Mouse (Mus musculus) midbrain, embryonic 16.5 days (tissue): ENCODE measurements around the gene Madcam1. TPM values are rescaled to one million over a fixed set of nuclear protein-coding genes. Genes with fewer than 3 reads are reported as not detected.
A peak's percentile ranks its signal among the peaks of the same experiment; 100 is the strongest.

Experiments used
- ATAC-seq: fragments of 200-750 bp; cut with Nextera tagmentation; 2 replicates; pipeline ENCODE4 v1.8.0; 2017; ENCODE audit warnings: moderate TSS enrichment
- H3K27ac ChIP-seq: fragments of 300-500 bp; sonication (generic); 2 replicates; pipeline ENCODE4 v1.5.1; 2014; ENCODE audit warnings: mild to moderate bottlenecking, low read length, mixed read lengths
- H3K27me3 ChIP-seq: fragments of 300-500 bp; sonication (generic); 2 replicates; pipeline ENCODE4 v1.6.1; 2014; ENCODE audit warnings: low read depth, low read length, mixed read lengths; ENCODE audit not compliant: control insufficient read depth, insufficient read depth
- H3K36me3 ChIP-seq: fragments of 300-500 bp; sonication (generic); 2 replicates; pipeline ENCODE4 v1.6.1; 2014; ENCODE audit warnings: mild to moderate bottlenecking, low read length, moderate library complexity, mixed read lengths; ENCODE audit not compliant: control insufficient read depth, insufficient read depth
- H3K4me1 ChIP-seq: fragments of 300-500 bp; sonication (generic); 2 replicates; pipeline ENCODE4 v1.6.1; 2014; ENCODE audit warnings: mild to moderate bottlenecking, low read length, mixed read lengths; ENCODE audit not compliant: control insufficient read depth, insufficient read depth
- H3K4me2 ChIP-seq: fragments of 300-500 bp; sonication (generic); 2 replicates; pipeline ENCODE4 v1.6.1; 2014; ENCODE audit warnings: mild to moderate bottlenecking, low read length, mixed read lengths
- H3K4me3 ChIP-seq: fragments of 300-500 bp; sonication (generic); 2 replicates; pipeline ENCODE4 v1.5.1; 2014; ENCODE audit warnings: low read depth, mild to moderate bottlenecking, low read length, moderate library complexity, mixed read lengths
- H3K9ac ChIP-seq: fragments of 300-500 bp; sonication (generic); 2 replicates; pipeline ENCODE4 v1.6.1; 2014; ENCODE audit warnings: low read depth, low read length, mixed read lengths
- H3K9me3 ChIP-seq: fragments of 300-500 bp; sonication (generic); replicated peaks from 2 replicates; pipeline ENCODE4 v1.6.1; 2014; ENCODE audit warnings: mild to moderate bottlenecking, low read length, mixed read lengths; ENCODE audit not compliant: control insufficient read depth, poor library complexity, severe bottlenecking
- WGBS: fragments of 180-500 bp; shearing (Covaris S2); extraction: QIAGEN DNeasy Blood & Tissue Kit; methylation state at CpG from one replicate; pipeline ENCODE4 v1.1.7; 2014; 5-methylcytosine and 5-hydroxymethylcytosine counted together
- polyA plus RNA-seq: library from polyadenylated mRNA; unstranded; fragments of >200 nt; fragmentation: Nextera tagmentation; extraction: Ambion mirVana; gene quantifications from 2 replicates; pipeline ENCODE4 v1.2.1, GENCODE M21; 2015

Madcam1 gene
- polyA plus RNA-seq, 1 experiment from 2014 or later: 0.69 TPM

GRCm38 (mm10) chr10:79660298-79660697 lies 4.1 kb upstream of the Madcam1 start:
- Histone ChIP-seq H3K36me3 (no peaks in the 10 kb centered on the region), H3K4me2 (no peak overlapping the region), H3K4me3 (no peak overlapping the region), H3K4me1 (peaks cover 7% of the 10 kb centered on the region), H3K9ac (no peak overlapping the region), H3K27ac (no peak overlapping the region), H3K9me3 (no peaks in the 10 kb centered on the region), H3K27me3 (no peaks in the 10 kb centered on the region)
- 82% methylated on average over 2 of the region's 2 CpGs for WGBS
- no peak for ATAC-seq

- H3K4me1 ChIP-seq: no peaks in the 10 kb centered on the region
- 47% methylated on average over 3 of the region's 3 CpGs for WGBS
Observed at GRCm38 (mm10) chr10:79661861-79662260, 2.5 kb upstream of the Madcam1 start.

GRCm38 (mm10) chr10:79665051-79665450 lies 692 bp downstream of the Madcam1 start:
- Histone ChIP-seq H3K4me2 (no peak overlapping the region), H3K9ac (no peak overlapping the region), H3K27me3 (no peaks in the 10 kb centered on the region), H3K27ac (no peak overlapping the region), H3K9me3 (no peaks in the 10 kb centered on the region), H3K4me1 (peaks cover 8% of the 10 kb centered on the region), H3K36me3 (no peaks in the 10 kb centered on the region), H3K4me3 (no peak overlapping the region)
- no peak for ATAC-seq
- WGBS: 81% methylated on average over 8 of the region's 8 CpGs

More at GRCm38 (mm10) chr10:79661861-79662260, 2.5 kb upstream of the Madcam1 start:
- Histone ChIP-seq H3K4me3 (no peak overlapping the region), H3K4me2 (no peak overlapping the region), H3K9me3 (no peaks in the 10 kb centered on the region), H3K9ac (no peak overlapping the region), H3K27me3 (no peaks in the 10 kb centered on the region), H3K27ac (no peak overlapping the region), H3K36me3 (no peaks in the 10 kb centered on the region)
- no peak for ATAC-seq

- peaks cover 20% of the 10 kb centered on the region for H3K4me1 ChIP-seq
- no peak overlapping the region for H3K4me2 ChIP-seq
- 71% methylated on average over 9 of the region's 9 CpGs for WGBS
- no peak for ATAC-seq
- H3K27ac ChIP-seq: no peak overlapping the region
- no peaks in the 10 kb centered on the region for H3K9me3 ChIP-seq
- no peak overlapping the region for H3K4me3 ChIP-seq
- no peaks in the 10 kb centered on the region for H3K27me3 ChIP-seq
- H3K9ac ChIP-seq: no peak overlapping the region
- H3K36me3 ChIP-seq: no peaks in the 10 kb centered on the region
Observed at GRCm38 (mm10) chr10:79666493-79666892, 2.1 kb downstream of the Madcam1 start.

GRCm38 (mm10) chr10:79668076-79668475 lies 3.7 kb downstream of the Madcam1 start:
- WGBS: 82% methylated on average over 5 of the region's 5 CpGs
- H3K4me3 ChIP-seq: peak overlapping the region; percentile 90; the same call in 1 of the 2 replicates
- H3K27me3 ChIP-seq: no peaks in the 10 kb centered on the region
- H3K27ac ChIP-seq: peak overlapping the region; percentile 99
- ATAC-seq: no peak
- peak overlapping the region; percentile 31; the same call in 1 of the 2 replicates for H3K9ac ChIP-seq
- H3K4me2 ChIP-seq: peak overlapping the region; percentile 97
- H3K9me3 ChIP-seq: no peaks in the 10 kb centered on the region
- no peaks in the 10 kb centered on the region for H3K36me3 ChIP-seq
- H3K4me1 ChIP-seq: peaks cover 20% of the 10 kb centered on the region

- no peaks in the 10 kb centered on the region for H3K9me3 ChIP-seq
- peak within 1 kb of the TSS; percentile 90 for H3K4me3 ChIP-seq
- H3K27ac ChIP-seq: peak within 1 kb of the TSS; percentile 99
- H3K36me3 ChIP-seq: peaks cover 3% of the 10 kb centered on the region; the same call in 1 of the 2 replicates
- peak; percentile 88 for ATAC-seq
- H3K4me2 ChIP-seq: peak within 1 kb of the TSS; percentile 97
- peak within 1 kb of the TSS; percentile 93 for H3K9ac ChIP-seq
- under 1% methylated on average over 45 of the region's 45 CpGs for WGBS
- H3K27me3 ChIP-seq: no peaks in the 10 kb centered on the region
- H3K4me1 ChIP-seq: peaks cover 20% of the 10 kb centered on the region
Observed at GRCm38 (mm10) chr10:79668771-79669575, 4.6 kb downstream of the Madcam1 start, which contains the start of gene Tpgs1. TSS of gene Tpgs1 (plus strand) at chr10:79669369.

GRCm38 (mm10) chr10:79669576-79670057 lies 5.3 kb downstream of the Madcam1 start:
- ATAC-seq: peak; percentile 66
- peak overlapping the region; percentile 93 for H3K9ac ChIP-seq

GRCm38 (mm10) chr10:79670071-79670888 lies 5.9 kb downstream of the Madcam1 start:
- H3K9me3 ChIP-seq: no peaks in the 10 kb centered on the region
- peak overlapping the region; percentile 97 for H3K4me2 ChIP-seq
- peak overlapping the region; percentile 99 for H3K27ac ChIP-seq
- H3K27me3 ChIP-seq: no peaks in the 10 kb centered on the region
- 34% methylated on average over 15 of the region's 15 CpGs for WGBS
- peak; percentile 18 for ATAC-seq
- peak overlapping the region; percentile 93 for H3K9ac ChIP-seq
- H3K4me3 ChIP-seq: peak overlapping the region; percentile 90
- H3K36me3 ChIP-seq: peaks cover 3% of the 10 kb centered on the region; the same call in 1 of the 2 replicates
- H3K4me1 ChIP-seq: peaks cover 20% of the 10 kb centered on the region

More at GRCm38 (mm10) chr10:79669576-79670057, 5.3 kb downstream of the Madcam1 start:
- Histone ChIP-seq H3K4me3 (peak overlapping the region; percentile 90), H3K27ac (peak overlapping the region; percentile 99), H3K36me3 (peaks cover 3% of the 10 kb centered on the region; the same call in 1 of the 2 replicates), H3K4me2 (peak overlapping the region; percentile 97), H3K9me3 (no peaks in the 10 kb centered on the region), H3K4me1 (peaks cover 20% of the 10 kb centered on the region), H3K27me3 (no peaks in the 10 kb centered on the region)
- under 1% methylated on average over 47 of the region's 47 CpGs for WGBS
